Mouse (Mus musculus): ENCODE measurements around the gene Ifng.
A peak's percentile ranks its signal among the peaks of the same experiment; 100 is the strongest.
"Not testable (repeated sequence)": the region's sequence is repeated elsewhere in the genome, so short reads cannot be mapped to it uniquely, and the experiment has no call there.

The Ifng gene

GRCm38 (mm10) chr10:118440742-118441240 lies at the start of gene Ifng:
TSS of gene Ifng (plus strand) at chr10:118441046.
- DNase-seq (ENCODE audit: inconsistent age in 2 of 2, low spot score in 1 of 2): no peak

- DNase-seq (ENCODE audit: inconsistent age in 2 of 2, low spot score in 1 of 2): no peak
Measured at GRCm38 (mm10) chr10:118399917-118400316, 40.9 kb upstream of the Ifng start.

- DNase-seq (ENCODE audit: inconsistent age in 2 of 2, low spot score in 1 of 2): no peak
Measured at GRCm38 (mm10) chr10:118406463-118407221, 34.2 kb upstream of the Ifng start.

- DNase-seq (ENCODE audit: inconsistent age in 2 of 2, low spot score in 1 of 2): no peak
Measured at GRCm38 (mm10) chr10:118411377-118411776, 29.5 kb upstream of the Ifng start.

- DNase-seq (ENCODE audit: inconsistent age in 2 of 2, low spot score in 1 of 2): no peak
Measured at GRCm38 (mm10) chr10:118412774-118413173, 28.1 kb upstream of the Ifng start.

GRCm38 (mm10) chr10:118419000-118419425 lies 21.8 kb upstream of the Ifng start:
- no peak for DNase-seq (ENCODE audit: inconsistent age in 2 of 2, low spot score in 1 of 2)

GRCm38 (mm10) chr10:118420896-118421295 lies 19.9 kb upstream of the Ifng start:
- no peak for DNase-seq (ENCODE audit: inconsistent age in 2 of 2, low spot score in 1 of 2)

- DNase-seq (ENCODE audit: inconsistent age in 2 of 2, low spot score in 1 of 2): no peak
Measured at GRCm38 (mm10) chr10:118435501-118435900, 5.3 kb upstream of the Ifng start.

- DNase-seq (ENCODE audit: inconsistent age in 2 of 2, low spot score in 1 of 2): peak in 1 of 2 experiments; percentile 44
Measured at GRCm38 (mm10) chr10:118441898-118442297, 1.1 kb downstream of the Ifng start.

GRCm38 (mm10) chr10:118442999-118443398 lies 2.2 kb downstream of the Ifng start:
- no peak for DNase-seq (ENCODE audit: inconsistent age in 2 of 2, low spot score in 1 of 2)

- no peak for DNase-seq (ENCODE audit: inconsistent age in 2 of 2, low spot score in 1 of 2)
Measured at GRCm38 (mm10) chr10:118445021-118445420, 4.2 kb downstream of the Ifng start.

- no peak for DNase-seq (ENCODE audit: inconsistent age in 2 of 2, low spot score in 1 of 2)
Measured at GRCm38 (mm10) chr10:118445502-118445901, 4.7 kb downstream of the Ifng start.

- no peak for DNase-seq (ENCODE audit: inconsistent age in 2 of 2, low spot score in 1 of 2)
Measured at GRCm38 (mm10) chr10:118445978-118446377, 5.1 kb downstream of the Ifng start.

- DNase-seq (ENCODE audit: inconsistent age in 2 of 2, low spot score in 1 of 2): no peak
Measured at GRCm38 (mm10) chr10:118451747-118452146, 10.9 kb downstream of the Ifng start.

GRCm38 (mm10) chr10:118458729-118459128 lies 17.9 kb downstream of the Ifng start:
- no peak for DNase-seq (ENCODE audit: inconsistent age in 2 of 2, low spot score in 1 of 2)

GRCm38 (mm10) chr10:118461126-118461767 lies 20.4 kb downstream of the Ifng start:
- no peak for DNase-seq (ENCODE audit: inconsistent age in 2 of 2, low spot score in 1 of 2)

- DNase-seq (ENCODE audit: inconsistent age in 2 of 2, low spot score in 1 of 2): peak; percentile 47 to 78
Measured at GRCm38 (mm10) chr10:118466481-118466880, 25.6 kb downstream of the Ifng start.

GRCm38 (mm10) chr10:118469047-118469446 lies 28.2 kb downstream of the Ifng start:
- DNase-seq (ENCODE audit: inconsistent age in 2 of 2, low spot score in 1 of 2): no peak

- DNase-seq (ENCODE audit: inconsistent age in 2 of 2, low spot score in 1 of 2): no peak
Measured at GRCm38 (mm10) chr10:118470296-118470957, 29.6 kb downstream of the Ifng start.

GRCm38 (mm10) chr10:118472846-118473245 lies 32.0 kb downstream of the Ifng start:
- DNase-seq (ENCODE audit: inconsistent age in 2 of 2, low spot score in 1 of 2): not testable (repeated sequence)

- DNase-seq (ENCODE audit: inconsistent age in 2 of 2, low spot score in 1 of 2): no peak
Measured at GRCm38 (mm10) chr10:118476696-118477095, 35.9 kb downstream of the Ifng start.

GRCm38 (mm10) chr10:118477297-118477696 lies 36.5 kb downstream of the Ifng start:
- no peak for DNase-seq (ENCODE audit: inconsistent age in 2 of 2, low spot score in 1 of 2)

All from adrenal gland, adult (tissue).